Mouse (Mus musculus) embryonic facial prominence, embryonic 15.5 days (tissue): ENCODE measurements around the gene Spag8. TPM values are rescaled to one million over a fixed set of nuclear protein-coding genes. Genes with fewer than 3 reads are reported as not detected.

Experiments used
- ATAC-seq: fragments of 200-750 bp; cut with Nextera tagmentation; 2 replicates; pipeline ENCODE4 v1.8.0; 2017; ENCODE audit warnings: low read depth, moderate TSS enrichment; ENCODE audit not compliant: insufficient number of reproducible peaks, low FRiP score, low TSS enrichment
- H3K27ac ChIP-seq: fragments of 300-500 bp; sonication (generic); replicated peaks from 2 replicates; pipeline ENCODE4 v1.5.1; 2015; ENCODE audit warnings: mild to moderate bottlenecking, inconsistent platforms
- H3K27me3 ChIP-seq: fragments of 300-500 bp; sonication (generic); 2 replicates; pipeline ENCODE4 v1.6.1; 2015; ENCODE audit warnings: inconsistent platforms
- H3K36me3 ChIP-seq: fragments of 300-500 bp; sonication (generic); 2 replicates; pipeline ENCODE4 v1.6.1; 2015; ENCODE audit warnings: mild to moderate bottlenecking, inconsistent platforms
- H3K4me1 ChIP-seq: fragments of 300-500 bp; sonication (generic); 2 replicates; pipeline ENCODE4 v1.6.1; 2015; ENCODE audit warnings: inconsistent platforms
- H3K4me2 ChIP-seq: fragments of 300-500 bp; sonication (generic); replicated peaks from 2 replicates; pipeline ENCODE4 v1.6.1; 2015; ENCODE audit warnings: mild to moderate bottlenecking, inconsistent platforms
- H3K4me3 ChIP-seq: fragments of 300-500 bp; sonication (generic); replicated peaks from 2 replicates; pipeline ENCODE4 v1.5.1; 2015; ENCODE audit warnings: mild to moderate bottlenecking, inconsistent platforms
- H3K9ac ChIP-seq: fragments of 300-500 bp; sonication (generic); 2 replicates; pipeline ENCODE4 v1.6.1; 2015; ENCODE audit warnings: inconsistent platforms
- H3K9me3 ChIP-seq: fragments of 300-500 bp; sonication (generic); replicated peaks from 2 replicates; pipeline ENCODE4 v1.6.1; 2016; ENCODE audit warnings: inconsistent platforms
- WGBS: fragments of 180-500 bp; shearing (Covaris S2); methylation state at CpG from one replicate; pipeline ENCODE4 v1.1.7; 2015; 5-methylcytosine and 5-hydroxymethylcytosine counted together
- polyA plus RNA-seq: library from polyadenylated mRNA; unstranded; fragments of >200 nt; fragmentation: Nextera tagmentation; extraction: Ambion mirVana; gene quantifications from 2 replicates; pipeline ENCODE4 v1.2.1, GENCODE M21; 2015

Gene Spag8
- 7.5 and 10.6 TPM in 2 replicates for polyA plus RNA-seq

DNA sequence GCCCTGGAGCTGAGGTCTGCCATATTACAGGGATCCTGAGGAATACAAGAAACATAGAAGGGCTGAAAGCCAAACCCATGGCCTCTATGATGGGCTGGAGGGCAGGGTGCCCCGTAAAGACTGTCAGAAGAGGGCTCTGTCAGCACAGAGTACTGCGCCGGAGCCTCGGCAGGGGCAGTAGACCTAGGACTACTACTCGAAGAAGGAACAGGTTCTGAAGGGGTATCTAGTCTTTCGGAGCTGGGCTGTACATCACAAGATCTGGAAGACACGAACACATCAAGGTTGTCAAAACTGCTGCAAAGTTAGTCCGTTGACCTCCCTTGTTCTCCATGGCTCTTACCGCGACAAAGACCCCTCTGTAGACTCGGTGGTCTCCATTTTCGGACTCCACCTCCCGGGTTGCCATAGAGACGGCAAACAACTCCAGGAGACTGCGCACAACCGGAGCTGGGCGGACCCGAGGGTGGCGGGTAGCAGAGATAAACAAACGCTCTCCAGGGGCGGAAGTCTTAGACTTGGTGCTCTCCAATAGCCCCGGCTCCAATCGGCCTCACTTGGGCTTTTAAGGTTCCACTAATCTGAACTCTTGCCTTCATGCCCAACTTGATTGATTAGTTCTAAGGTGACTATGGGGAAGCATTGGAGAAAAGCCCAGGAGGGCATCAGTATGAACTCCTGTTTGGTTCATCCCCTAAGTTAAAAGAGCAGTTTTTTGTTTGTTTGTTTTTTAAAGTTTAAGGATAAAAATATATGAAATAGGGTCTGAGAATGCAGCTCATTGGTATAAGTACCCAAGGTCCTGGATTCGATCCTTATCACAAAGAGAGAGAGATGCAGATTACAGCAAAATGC is at the start of gene Spag8:
TSS of gene Spag8 (minus strand) at position 434 of the 855 bp plus-strand sequence.
- no peaks in the 10 kb centered on the region; the same call in 1 of the 2 replicates for H3K9me3 ChIP-seq
- H3K27ac ChIP-seq, result no peak within 1 kb of the TSS
- H3K4me3 ChIP-seq, result peak within 1 kb of the TSS; percentile 23
- ATAC-seq, result no peak
- peaks cover 21% of the 10 kb centered on the region for H3K36me3 ChIP-seq
- H3K27me3 ChIP-seq, result no peaks in the 10 kb centered on the region
- H3K9ac ChIP-seq, result no peak within 1 kb of the TSS
- peaks cover 18% of the 10 kb centered on the region; the same call in 1 of the 2 replicates for H3K4me1 ChIP-seq
- peak within 1 kb of the TSS; percentile 38 for H3K4me2 ChIP-seq
- WGBS, result 16% methylated on average over 24 of the region's 24 CpGs

DNA sequence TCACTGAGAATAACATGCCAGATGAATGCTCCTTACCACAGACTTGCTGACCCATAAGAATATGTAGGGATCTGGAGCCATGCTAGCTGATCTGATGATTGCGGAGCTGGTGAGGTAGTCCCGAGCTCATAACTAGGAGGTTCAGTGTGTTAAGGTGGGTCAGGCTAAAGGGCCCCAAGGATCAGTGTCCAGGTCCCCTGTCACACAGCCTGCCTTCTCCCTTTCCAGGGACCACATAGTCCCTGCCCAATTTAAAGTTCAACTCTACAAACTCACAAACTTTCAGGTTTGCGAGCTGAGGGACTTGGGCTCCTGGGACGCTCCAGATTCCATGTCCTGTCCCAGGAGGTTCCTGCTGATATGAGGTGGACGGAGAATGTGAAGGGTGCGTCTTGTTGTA is 47.3 kb upstream of the Spag8 start, which contains the start of gene Olfr70:
TSS of gene Olfr70 (minus strand) at position 101 of the 400 bp plus-strand sequence.
- no peak for ATAC-seq
- 82% methylated on average over 6 of the region's 6 CpGs for WGBS

DNA sequence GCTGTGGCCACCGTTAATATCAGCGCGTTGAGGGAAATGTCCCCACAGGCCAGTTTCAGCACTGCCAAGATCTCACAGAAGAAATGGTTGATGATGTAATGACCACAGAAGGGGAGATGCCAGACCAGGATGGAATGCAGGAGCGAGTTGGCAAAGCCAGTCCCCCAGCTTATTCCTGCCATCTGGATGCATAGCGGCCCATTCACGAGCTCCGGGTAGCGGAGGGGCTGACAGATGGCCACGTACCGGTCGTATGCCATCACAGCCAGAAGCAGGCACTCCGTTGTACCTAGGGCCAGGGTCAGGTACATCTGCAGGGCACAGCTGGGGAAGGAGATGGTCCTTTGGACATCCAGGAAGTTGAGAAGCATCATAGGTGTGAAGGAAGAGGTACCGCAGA is 43.2 kb upstream of the Spag8 start:
- WGBS, result 86% methylated on average over 13 of the region's 13 CpGs
- ATAC-seq, result no peak
- no peaks in the 10 kb centered on the region for H3K27me3 ChIP-seq
- 0 out of 2 replicates have a peak, but pooled peaks cover 7% of the 10 kb centered on the region for H3K4me1 ChIP-seq
- no peak overlapping the region for H3K4me2 ChIP-seq
- H3K9ac ChIP-seq, result no peak overlapping the region
- no peak overlapping the region for H3K4me3 ChIP-seq
- H3K36me3 ChIP-seq, result no peaks in the 10 kb centered on the region
- no peaks in the 10 kb centered on the region for H3K9me3 ChIP-seq
- no peak overlapping the region for H3K27ac ChIP-seq

More for the DNA sequence above, 47.3 kb upstream of the Spag8 start, which contains the start of gene Olfr70:
- H3K4me3 ChIP-seq, result no peak within 1 kb of the TSS
- no peak within 1 kb of the TSS for H3K4me2 ChIP-seq
- H3K27me3 ChIP-seq, result no peaks in the 10 kb centered on the region
- H3K9me3 ChIP-seq, result no peaks in the 10 kb centered on the region
- 0 out of 2 replicates have a peak, but pooled peaks cover 2% of the 10 kb centered on the region for H3K4me1 ChIP-seq
- no peak within 1 kb of the TSS for H3K9ac ChIP-seq
- no peak within 1 kb of the TSS for H3K27ac ChIP-seq
- no peaks in the 10 kb centered on the region for H3K36me3 ChIP-seq

DNA sequence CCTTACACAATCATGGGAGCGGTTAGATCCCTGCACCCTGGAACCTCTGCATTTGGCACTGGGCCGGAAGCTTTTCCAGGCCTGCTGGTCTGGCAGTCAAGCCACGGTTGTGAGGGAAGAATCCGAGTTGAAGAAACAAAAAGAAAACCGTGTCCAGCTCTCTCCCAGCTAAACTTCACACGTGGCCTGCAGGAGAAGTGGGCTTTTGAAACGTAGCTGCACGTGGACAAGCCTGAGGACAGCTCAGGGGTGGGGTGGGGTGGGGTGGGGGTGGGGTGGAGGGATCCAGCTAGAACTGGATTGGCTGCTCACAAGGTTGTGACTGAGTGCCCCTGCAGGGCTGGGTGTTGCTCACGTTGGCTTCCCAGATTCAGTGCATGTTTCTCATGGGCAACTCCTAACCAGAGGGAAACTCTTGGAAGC is 41.9 kb upstream of the Spag8 start:
- Histone ChIP-seq H3K36me3 (no peaks in the 10 kb centered on the region; the same call in 1 of the 2 replicates), H3K4me1 (0 out of 2 replicates have a peak, but pooled peaks cover 7% of the 10 kb centered on the region), H3K9ac (no peak overlapping the region), H3K9me3 (no peaks in the 10 kb centered on the region), H3K27ac (no peak overlapping the region), H3K4me2 (no peak overlapping the region), H3K27me3 (no peaks in the 10 kb centered on the region), H3K4me3 (no peak overlapping the region)
- 21% methylated on average over 9 of the region's 9 CpGs for WGBS
- ATAC-seq, result no peak

DNA sequence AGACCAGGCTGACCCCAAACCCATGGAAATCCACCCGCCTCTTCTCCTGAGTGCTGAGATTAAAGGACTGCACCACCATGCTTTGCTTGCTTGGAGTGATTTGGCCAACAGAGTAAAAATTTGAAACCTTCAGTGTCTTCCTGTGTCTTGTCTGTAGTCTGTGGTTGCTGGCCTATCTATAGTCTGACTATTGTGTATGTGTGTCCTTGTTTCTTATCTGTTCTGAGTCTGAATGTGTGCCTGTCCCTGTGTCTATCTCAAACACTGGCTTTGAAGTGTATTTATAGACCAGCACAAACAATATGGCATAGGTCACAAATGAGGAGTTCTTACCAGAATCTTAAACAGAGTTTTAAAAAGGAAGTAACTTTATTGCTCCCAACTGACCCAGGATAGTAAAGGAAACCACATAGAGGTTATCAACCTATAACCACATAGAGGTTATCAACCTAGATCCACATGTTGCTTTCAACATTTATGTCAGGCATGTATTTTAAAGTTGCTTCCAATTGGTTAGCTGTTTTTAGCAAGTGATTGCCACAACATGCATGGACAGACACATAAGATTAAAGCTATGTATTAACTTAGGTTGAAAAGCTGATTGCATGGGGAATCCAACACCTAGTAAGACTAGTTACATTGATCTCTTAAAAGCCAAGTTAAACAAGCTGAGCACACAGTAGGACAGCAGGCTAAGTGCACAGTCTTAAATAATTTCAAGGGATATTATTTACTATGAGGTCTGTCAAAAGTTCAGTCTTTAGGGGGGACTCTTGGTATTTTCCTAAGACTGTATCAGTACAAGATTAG is 41.2 kb upstream of the Spag8 start:
- 0 out of 2 replicates have a peak, but pooled peaks cover 7% of the 10 kb centered on the region for H3K4me1 ChIP-seq
- H3K4me3 ChIP-seq, result no peak overlapping the region
- H3K36me3 ChIP-seq, result peaks cover 6% of the 10 kb centered on the region
- H3K27me3 ChIP-seq, result no peaks in the 10 kb centered on the region
- H3K9ac ChIP-seq, result no peak overlapping the region
- no peak overlapping the region for H3K27ac ChIP-seq
- WGBS, result 84% methylated on average over 1 of the region's 1 CpGs
- no peak for ATAC-seq
- no peaks in the 10 kb centered on the region for H3K9me3 ChIP-seq
- no peak overlapping the region for H3K4me2 ChIP-seq

DNA sequence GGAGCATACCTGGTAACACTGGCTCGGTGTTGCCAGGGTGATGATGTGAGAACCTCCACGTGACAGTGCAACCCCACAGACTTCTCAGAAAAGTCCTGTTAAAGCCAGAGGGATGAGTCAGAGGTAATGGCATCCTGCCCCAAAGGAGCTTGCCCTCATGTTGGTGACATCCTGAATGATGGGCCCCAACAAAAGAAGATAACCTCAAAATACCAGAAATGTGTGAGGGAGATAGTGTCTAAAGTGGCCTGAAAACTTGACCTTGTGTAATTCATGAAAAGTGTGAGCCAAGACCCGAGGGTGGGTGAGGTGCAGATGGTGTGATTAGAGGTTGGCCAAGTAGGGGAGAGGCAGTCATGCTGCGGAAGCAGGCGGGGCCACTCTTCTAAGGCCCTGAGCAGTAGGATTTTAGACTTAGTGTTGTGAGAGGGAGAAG is 40.4 kb upstream of the Spag8 start:
- H3K4me2 ChIP-seq, result no peak overlapping the region
- WGBS, result 67% methylated on average over 5 of the region's 5 CpGs
- H3K9ac ChIP-seq, result no peak overlapping the region
- no peak overlapping the region for H3K27ac ChIP-seq
- no peaks in the 10 kb centered on the region for H3K27me3 ChIP-seq
- no peak overlapping the region for H3K4me3 ChIP-seq
- ATAC-seq, result no peak
- H3K9me3 ChIP-seq, result no peaks in the 10 kb centered on the region
- H3K4me1 ChIP-seq, result 0 out of 2 replicates have a peak, but pooled peaks cover 7% of the 10 kb centered on the region
- peaks cover 12% of the 10 kb centered on the region for H3K36me3 ChIP-seq

DNA sequence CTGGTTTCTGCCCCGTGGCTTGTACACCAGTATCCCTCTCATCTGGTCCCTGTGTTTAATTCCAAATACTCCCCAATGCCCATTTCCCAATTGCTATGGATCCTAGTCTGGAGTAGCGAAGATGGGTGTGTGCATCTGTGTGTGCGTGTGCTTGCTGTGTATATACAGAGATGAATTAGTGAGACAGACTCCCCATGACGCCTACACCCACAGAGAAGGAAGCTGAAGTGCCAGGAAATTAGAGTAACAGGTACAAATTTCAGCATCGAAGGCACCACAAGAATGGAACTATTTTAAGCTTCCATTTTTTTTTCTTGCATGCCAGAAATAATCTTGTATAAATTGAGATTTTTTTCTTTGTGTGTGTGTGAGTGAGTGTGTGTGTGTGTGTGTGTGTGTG is 37.6 kb upstream of the Spag8 start:
- ATAC-seq, result no peak
- Histone ChIP-seq H3K36me3 (peaks cover 25% of the 10 kb centered on the region), H3K4me1 (0 out of 2 replicates have a peak, but pooled peaks cover 7% of the 10 kb centered on the region), H3K27me3 (no peaks in the 10 kb centered on the region), H3K4me2 (no peak overlapping the region), H3K9me3 (no peaks in the 10 kb centered on the region), H3K4me3 (no peak overlapping the region), H3K9ac (no peak overlapping the region), H3K27ac (no peak overlapping the region)
- 74% methylated on average over 5 of the region's 5 CpGs for WGBS

DNA sequence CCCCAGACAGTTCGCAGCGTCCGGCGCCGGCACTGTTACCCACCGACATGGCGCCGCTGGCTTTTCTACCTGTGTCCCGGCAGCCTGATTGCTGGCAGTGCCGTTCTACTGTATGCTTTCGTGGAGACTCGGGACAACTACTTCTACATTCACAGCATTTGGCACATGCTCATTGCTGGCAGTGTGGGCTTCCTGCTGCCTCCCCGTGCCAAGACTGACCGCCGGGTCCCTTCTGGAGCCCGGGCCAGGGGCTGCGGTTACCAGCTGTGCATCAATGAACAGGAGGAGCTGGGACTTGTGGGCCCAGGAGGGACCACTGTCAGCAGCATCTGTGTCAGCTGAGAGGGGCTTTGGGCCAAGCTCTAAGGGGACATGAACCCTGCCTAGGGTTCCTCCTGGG is 36.6 kb upstream of the Spag8 start:
- no peaks in the 10 kb centered on the region for H3K4me1 ChIP-seq
- peaks cover 33% of the 10 kb centered on the region for H3K36me3 ChIP-seq
- H3K9ac ChIP-seq, result no peak overlapping the region
- no peaks in the 10 kb centered on the region for H3K9me3 ChIP-seq
- H3K4me2 ChIP-seq, result no peak overlapping the region
- no peak for ATAC-seq
- no peak overlapping the region for H3K27ac ChIP-seq
- no peak overlapping the region for H3K4me3 ChIP-seq
- no peaks in the 10 kb centered on the region for H3K27me3 ChIP-seq
- 93% methylated on average over 17 of the region's 17 CpGs for WGBS

DNA sequence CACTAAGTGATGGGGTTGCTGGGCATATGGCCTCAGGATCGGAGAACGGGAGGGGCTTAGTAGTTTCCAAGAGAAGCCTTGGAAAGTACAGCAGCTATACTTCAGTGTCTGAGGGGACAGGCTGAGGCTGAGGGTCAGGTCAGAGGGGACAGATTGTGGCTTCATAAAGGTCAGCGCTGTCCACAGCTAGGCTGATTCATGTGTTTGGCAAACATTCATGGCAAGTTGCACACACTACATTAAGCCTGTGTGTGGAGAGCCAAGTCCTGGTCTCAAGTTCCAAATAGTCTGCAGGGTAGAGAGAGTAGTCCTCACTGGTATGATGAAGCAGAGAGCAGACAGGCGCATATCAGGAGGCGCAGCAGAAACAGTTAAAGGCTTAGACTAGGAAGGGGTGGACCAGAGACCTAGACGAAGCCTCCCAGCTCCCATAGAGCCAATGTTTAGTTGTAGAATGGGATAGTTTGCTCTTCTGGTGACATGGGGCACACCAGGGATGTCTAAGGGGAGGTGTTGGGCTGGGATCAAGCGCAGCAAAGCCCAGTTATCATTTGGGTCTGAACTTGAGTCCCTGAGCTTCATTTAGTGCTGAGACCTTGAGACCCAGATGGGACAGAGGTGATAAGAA is 26.1 kb upstream of the Spag8 start:
- H3K27ac ChIP-seq, result no peak overlapping the region
- no peak overlapping the region for H3K4me3 ChIP-seq
- no peaks in the 10 kb centered on the region for H3K27me3 ChIP-seq
- H3K4me1 ChIP-seq, result no peaks in the 10 kb centered on the region
- WGBS, result 88% methylated on average over 7 of the region's 7 CpGs
- H3K9me3 ChIP-seq, result no peaks in the 10 kb centered on the region
- H3K9ac ChIP-seq, result no peak overlapping the region
- H3K4me2 ChIP-seq, result no peak overlapping the region
- no peak for ATAC-seq
- H3K36me3 ChIP-seq, result peaks cover 37% of the 10 kb centered on the region

DNA sequence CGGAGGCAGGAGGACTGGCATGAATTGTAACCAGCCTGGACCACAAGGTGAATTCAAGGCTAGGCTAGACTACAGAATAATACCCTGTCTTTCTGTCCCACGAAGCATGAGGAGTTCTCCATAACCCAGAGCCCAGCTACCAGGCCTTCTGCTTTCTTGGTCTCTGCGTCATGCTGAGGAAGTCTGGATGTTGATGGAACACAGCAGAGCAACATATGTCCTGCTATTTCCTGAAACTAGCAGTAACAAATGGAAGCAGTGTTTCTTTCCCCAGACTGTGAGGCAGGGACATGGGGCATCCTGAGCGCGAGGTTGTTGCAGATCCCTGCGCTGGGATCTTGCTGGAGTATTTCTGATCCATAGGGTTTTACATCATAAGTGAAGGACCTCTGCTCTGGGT is 25.1 kb upstream of the Spag8 start:
- Histone ChIP-seq H3K27ac (no peak overlapping the region), H3K9me3 (no peaks in the 10 kb centered on the region), H3K9ac (no peak overlapping the region), H3K4me1 (no peaks in the 10 kb centered on the region), H3K36me3 (peaks cover 41% of the 10 kb centered on the region), H3K4me3 (no peak overlapping the region), H3K4me2 (no peak overlapping the region), H3K27me3 (no peaks in the 10 kb centered on the region)
- 83% methylated on average over 6 of the region's 6 CpGs for WGBS
- ATAC-seq, result no peak

DNA sequence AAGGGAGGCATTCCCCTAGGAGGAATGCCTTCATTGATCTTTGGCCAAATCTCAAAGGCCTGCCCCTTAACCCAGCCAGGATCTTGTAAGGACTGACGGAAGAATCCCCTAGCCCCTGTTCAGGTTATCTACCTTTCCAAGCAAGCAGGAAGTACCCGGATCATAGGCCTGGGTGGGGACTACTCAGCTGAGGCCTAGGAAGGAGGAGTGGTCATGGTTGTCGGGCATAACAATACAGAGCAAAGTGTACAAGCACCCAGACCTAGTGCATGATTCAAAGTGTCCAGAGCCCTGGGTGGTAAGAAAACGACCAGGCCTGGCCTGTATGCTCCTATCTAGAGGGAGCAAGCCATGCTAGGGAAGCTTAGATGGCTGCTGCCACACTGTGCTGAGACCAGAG is 22.2 kb upstream of the Spag8 start:
- H3K27ac ChIP-seq, result no peak overlapping the region
- no peaks in the 10 kb centered on the region for H3K27me3 ChIP-seq
- no peak overlapping the region for H3K4me2 ChIP-seq
- H3K9ac ChIP-seq, result no peak overlapping the region
- no peak overlapping the region for H3K4me3 ChIP-seq
- no peaks in the 10 kb centered on the region for H3K9me3 ChIP-seq
- no peak for ATAC-seq
- 74% methylated on average over 4 of the region's 4 CpGs for WGBS
- H3K36me3 ChIP-seq, result peaks cover 25% of the 10 kb centered on the region
- peaks cover 15% of the 10 kb centered on the region for H3K4me1 ChIP-seq
